Mouse (Mus musculus) G1E (cell line): ENCODE results near the gene Rpl41. TPM values are rescaled to one million over a fixed set of nuclear protein-coding genes. Genes with fewer than 3 reads are reported as not detected.
A peak's percentile ranks its signal among the peaks of the same experiment; 100 is the strongest.

Experiments
- ATAC-seq: 2 replicates; pipeline ENCODE4 v1.8.0; 2016; ENCODE audit warnings: mild to moderate bottlenecking; ENCODE audit not compliant: insufficient number of reproducible peaks, poor library complexity, low FRiP score, severe bottlenecking; ENCODE audit errors: extremely low read depth
- DNase-seq: peaks from one replicate; pipeline ENCODE4 v3.0.0; 2012; ENCODE audit warnings: low spot score
- H3K27me3 ChIP-seq: 2 replicates; pipeline ENCODE4 v1.6.1; 2012; ENCODE audit warnings: mild to moderate bottlenecking, low read length, inconsistent platforms; ENCODE audit not compliant: insufficient read depth
- H3K36me3 ChIP-seq: replicated peaks from 2 replicates; pipeline ENCODE3; 2012; ENCODE audit warnings: mild to moderate bottlenecking, inconsistent platforms
- H3K4me1 ChIP-seq: 2 replicates; pipeline ENCODE4 v1.6.1; 2012; ENCODE audit warnings: low read depth, low read length, inconsistent platforms, mixed read lengths; ENCODE audit not compliant: insufficient read depth
- H3K4me3 ChIP-seq: 2 replicates; pipeline ENCODE4 v1.5.1; 2012; ENCODE audit warnings: low read depth, mild to moderate bottlenecking, inconsistent platforms, low read length, moderate library complexity, mixed read lengths
- H3K9me3 ChIP-seq: replicated peaks from 2 replicates; pipeline ENCODE4 v1.6.1; 2012; ENCODE audit warnings: inconsistent platforms
- CTCF ChIP-seq: IDR thresholded peaks from 2 replicates; pipeline ENCODE4 v1.5.1; 2012; ENCODE audit warnings: low read depth, low read length, inconsistent platforms, mixed read lengths
- GATA1 ChIP-seq: IDR thresholded peaks from 2 replicates; pipeline ENCODE4 v1.6.1; 2012; ENCODE audit warnings: borderline replicate concordance, low read length, inconsistent platforms, mixed read lengths
- GATA2 ChIP-seq: IDR thresholded peaks from 2 replicates; pipeline ENCODE4 v1.6.1; 2012; ENCODE audit warnings: low read depth, low read length, inconsistent platforms, borderline replicate concordance
- POLR2AphosphoS5 ChIP-seq: IDR thresholded peaks from 2 replicates; pipeline ENCODE4 v1.6.1; 2012; ENCODE audit warnings: low read depth, low read length, inconsistent platforms; ENCODE audit not compliant: insufficient replicate concordance
- TAL1 ChIP-seq: conservative IDR thresholded peaks from 2 replicates; pipeline ENCODE4 v1.6.1; 2012; ENCODE audit warnings: low read depth, low read length, inconsistent platforms, mixed read lengths
- polyA plus RNA-seq: library from polyadenylated mRNA; stranded (reverse); fragments of >175 nt; gene quantifications from 2 replicates; pipeline ENCODE4 v1.2.3, GENCODE M21; 2012
- total RNA-seq, 2 experiments: library from RNA; stranded (forward) in 1 of 2; stranded (reverse) in 1 of 2; fragments of 200-1000 nt in 1 of 2; fragments of >200 nt in 1 of 2; fragmentation: Nextera tagmentation in 1 of 2; gene quantifications; 2 replicates each; pipeline ENCODE4 v1.2.3; 2014 to 2017

Rpl41 gene
- total and polyA plus RNA-seq, 3 experiments = 2,736 to 11,415 (median 5,596) TPM

GRCm38 (mm10) chr10:128526366-128527356 lies 22.4 kb downstream of the Rpl41 start:
- H3K9me3 ChIP-seq = no peaks in the 10 kb centered on the region
- H3K36me3 ChIP-seq = peaks cover 23% of the 10 kb centered on the region
- TF ChIP-seq TAL1 = no peak
- no peak for TF ChIP-seq GATA2
- no peak for TF ChIP-seq POLR2AphosphoS5
- no peak for TF ChIP-seq GATA1
- TF ChIP-seq CTCF = no peak
- H3K4me1 ChIP-seq = peaks cover 35% of the 10 kb centered on the region
- H3K27me3 ChIP-seq = peaks cover 10% of the 10 kb centered on the region; the same call in 1 of the 2 replicates
- DNase-seq (no peak), ATAC-seq (no peak)
- peak overlapping the region; percentile 91 for H3K4me3 ChIP-seq

GRCm38 (mm10) chr10:128525671-128526308 lies 23.3 kb downstream of the Rpl41 start, which contains the start of gene Esyt1:
TSS of gene Esyt1 (minus strand) at chr10:128525871.
- Histone ChIP-seq H3K9me3 (no peaks in the 10 kb centered on the region), H3K4me1 (peaks cover 35% of the 10 kb centered on the region), H3K4me3 (peak within 1 kb of the TSS; percentile 91), H3K27me3 (peaks cover 5% of the 10 kb centered on the region; the same call in 1 of the 2 replicates), H3K36me3 (peaks cover 32% of the 10 kb centered on the region)
- ATAC-seq (peak; percentile 93), DNase-seq (peak; percentile 89)
- TF ChIP-seq TAL1 (no peak), GATA2 (no peak), GATA1 (no peak), POLR2AphosphoS5 (no peak), CTCF (no peak)

GRCm38 (mm10) chr10:128524732-128525662 lies 24.1 kb downstream of the Rpl41 start:
- ATAC-seq = peak; percentile 5
- TF ChIP-seq GATA2 = no peak
- TF ChIP-seq GATA1 = no peak
- TF ChIP-seq TAL1 = no peak
- no peak for TF ChIP-seq POLR2AphosphoS5
- no peak for TF ChIP-seq CTCF
- Histone ChIP-seq H3K4me3 (peak overlapping the region; percentile 91), H3K36me3 (peaks cover 40% of the 10 kb centered on the region), H3K27me3 (no peaks in the 10 kb centered on the region), H3K9me3 (no peaks in the 10 kb centered on the region), H3K4me1 (peaks cover 35% of the 10 kb centered on the region)
- DNase-seq = peak; percentile 50

- Histone ChIP-seq H3K36me3 (peaks cover 48% of the 10 kb centered on the region), H3K9me3 (no peaks in the 10 kb centered on the region), H3K4me3 (peak overlapping the region; percentile 91), H3K27me3 (no peaks in the 10 kb centered on the region), H3K4me1 (peaks cover 39% of the 10 kb centered on the region)
- ATAC-seq = no peak
- no peak for DNase-seq
- no peak for TF ChIP-seq TAL1
- no peak for TF ChIP-seq POLR2AphosphoS5
- no peak for TF ChIP-seq GATA1
- TF ChIP-seq CTCF = no peak
- no peak for TF ChIP-seq GATA2
Observed at GRCm38 (mm10) chr10:128524111-128524731, 24.9 kb downstream of the Rpl41 start.

- H3K4me1 ChIP-seq = peaks cover 45% of the 10 kb centered on the region
- peaks cover 64% of the 10 kb centered on the region for H3K36me3 ChIP-seq
- H3K9me3 ChIP-seq = no peaks in the 10 kb centered on the region
- ATAC-seq = no peak
- no peak for DNase-seq
- H3K27me3 ChIP-seq = no peaks in the 10 kb centered on the region
- no peak overlapping the region for H3K4me3 ChIP-seq
- TF ChIP-seq GATA1 = no peak
- no peak for TF ChIP-seq GATA2
- TF ChIP-seq TAL1 = no peak
Observed at GRCm38 (mm10) chr10:128522351-128522750, 26.8 kb downstream of the Rpl41 start.
